Mouse (Mus musculus): Measurements from ENCODE around the gene Kdelr2. TPM values are rescaled to one million over a fixed set of nuclear protein-coding genes. Genes with fewer than 3 reads are reported as not detected.
"Not testable (repeated sequence)": the region's sequence is repeated elsewhere in the genome, so short reads cannot be mapped to it uniquely, and the experiment has no call there.

The Kdelr2 gene
- polyA plus RNA-seq, 1 experiment from 2014 or later = 291 TPM

DNA sequence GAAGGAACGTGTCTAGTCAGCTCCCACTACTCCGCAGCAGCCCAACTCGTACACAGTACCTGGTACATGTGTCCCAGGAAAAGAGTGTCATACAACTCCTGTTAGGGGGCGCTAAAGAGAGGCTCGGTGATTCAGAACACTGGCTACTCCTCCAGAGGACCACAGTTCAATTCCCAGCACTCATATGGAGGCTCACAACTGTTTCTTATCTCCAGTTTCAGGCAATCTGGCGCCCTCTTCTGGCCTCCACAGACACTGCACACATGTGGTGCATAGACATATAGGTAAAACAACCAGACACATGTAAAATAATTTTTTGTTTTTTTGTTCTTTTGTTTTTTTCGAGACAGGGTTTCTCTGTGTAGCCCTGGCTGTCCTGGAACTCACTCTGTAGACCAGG lies 9.5 kb upstream of the Kdelr2 start:
- no peak for ATAC-seq (replicated peaks; ENCODE audit: insufficient number of reproducible peaks, low FRiP score, low TSS enrichment)
- Histone ChIP-seq H3K36me3 (ENCODE audit: control insufficient read depth, insufficient read depth, low read length) (no peaks in the 10 kb centered on the region), H3K4me3 (ENCODE audit: low read depth, low read length) (no peak overlapping the region), H3K4me1 (ENCODE audit: control insufficient read depth, insufficient read depth, low read length) (no peaks in the 10 kb centered on the region), H3K9me3 (replicated peaks; ENCODE audit: control insufficient read depth, low read length) (no peaks in the 10 kb centered on the region), H3K27ac (ENCODE audit: low read depth, low read length) (no peak overlapping the region), H3K9ac (ENCODE audit: low read depth, low read length) (no peak overlapping the region), H3K4me2 (no peak overlapping the region), H3K27me3 (ENCODE audit: control insufficient read depth, insufficient read depth, low read length) (no peaks in the 10 kb centered on the region; the same call in 1 of the 2 replicates)
- 79% methylated on average over 7 of the region's 7 CpGs for WGBS (ENCODE audit: insufficient replicate concordance)

DNA sequence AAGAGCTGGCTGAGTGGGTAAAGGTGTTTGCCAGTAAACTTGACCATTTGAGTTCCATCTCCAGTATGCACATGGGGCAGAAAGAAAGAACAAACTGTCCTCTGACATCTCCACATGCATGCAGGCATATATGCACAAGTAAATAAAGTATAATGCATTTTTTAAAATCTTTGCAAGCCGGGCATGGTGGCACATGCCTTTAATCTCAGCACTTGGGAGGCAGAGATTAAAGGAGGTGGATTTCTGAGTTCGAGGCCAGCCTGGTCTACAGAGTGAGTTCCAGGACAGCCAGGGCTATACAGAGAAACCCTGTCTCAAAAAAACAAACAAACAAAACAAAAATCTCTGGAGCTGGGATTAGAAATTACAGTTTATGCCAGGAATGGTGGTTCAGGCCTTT lies 8.7 kb upstream of the Kdelr2 start:
- not testable (repeated sequence) for H3K4me3 ChIP-seq (ENCODE audit: low read depth, low read length); H3K9me3 ChIP-seq (replicated peaks; ENCODE audit: control insufficient read depth, low read length); H3K4me1 ChIP-seq (ENCODE audit: control insufficient read depth, insufficient read depth, low read length); H3K4me2 ChIP-seq; H3K27ac ChIP-seq (ENCODE audit: low read depth, low read length); H3K36me3 ChIP-seq (ENCODE audit: control insufficient read depth, insufficient read depth, low read length); H3K9ac ChIP-seq (ENCODE audit: low read depth, low read length); ATAC-seq (replicated peaks; ENCODE audit: insufficient number of reproducible peaks, low FRiP score, low TSS enrichment); H3K27me3 ChIP-seq (ENCODE audit: control insufficient read depth, insufficient read depth, low read length)
- WGBS (ENCODE audit: insufficient replicate concordance) = 75% methylated on average over 2 of the region's 2 CpGs

DNA sequence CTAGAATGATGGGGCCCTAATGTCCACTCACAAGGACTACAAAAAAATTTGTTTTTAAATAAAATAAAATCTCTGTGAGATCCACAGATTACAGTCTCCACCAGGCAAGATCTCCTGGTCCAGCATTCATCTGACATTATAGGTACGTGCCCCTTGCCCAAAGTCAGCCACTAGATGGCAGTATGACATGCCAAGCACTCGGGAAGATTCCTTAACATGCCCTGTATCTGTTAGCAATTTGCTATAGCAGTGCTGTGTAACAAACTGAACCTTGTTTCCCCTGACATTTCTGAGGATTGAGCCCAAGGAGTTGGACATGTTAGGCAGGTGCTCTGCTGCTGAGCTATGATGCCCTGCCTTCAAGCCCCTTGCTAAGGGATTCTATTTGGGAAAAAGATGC lies 8.0 kb upstream of the Kdelr2 start:
- Histone ChIP-seq H3K9ac (ENCODE audit: low read depth, low read length) (no peak overlapping the region), H3K36me3 (ENCODE audit: control insufficient read depth, insufficient read depth, low read length) (no peaks in the 10 kb centered on the region), H3K4me1 (ENCODE audit: control insufficient read depth, insufficient read depth, low read length) (no peaks in the 10 kb centered on the region), H3K27ac (ENCODE audit: low read depth, low read length) (no peak overlapping the region), H3K9me3 (replicated peaks; ENCODE audit: control insufficient read depth, low read length) (no peaks in the 10 kb centered on the region), H3K4me3 (ENCODE audit: low read depth, low read length) (no peak overlapping the region), H3K27me3 (ENCODE audit: control insufficient read depth, insufficient read depth, low read length) (no peaks in the 10 kb centered on the region), H3K4me2 (no peak overlapping the region)
- 32% methylated on average over 2 of the region's 2 CpGs for WGBS (ENCODE audit: insufficient replicate concordance)
- no peak for ATAC-seq (replicated peaks; ENCODE audit: insufficient number of reproducible peaks, low FRiP score, low TSS enrichment)

DNA sequence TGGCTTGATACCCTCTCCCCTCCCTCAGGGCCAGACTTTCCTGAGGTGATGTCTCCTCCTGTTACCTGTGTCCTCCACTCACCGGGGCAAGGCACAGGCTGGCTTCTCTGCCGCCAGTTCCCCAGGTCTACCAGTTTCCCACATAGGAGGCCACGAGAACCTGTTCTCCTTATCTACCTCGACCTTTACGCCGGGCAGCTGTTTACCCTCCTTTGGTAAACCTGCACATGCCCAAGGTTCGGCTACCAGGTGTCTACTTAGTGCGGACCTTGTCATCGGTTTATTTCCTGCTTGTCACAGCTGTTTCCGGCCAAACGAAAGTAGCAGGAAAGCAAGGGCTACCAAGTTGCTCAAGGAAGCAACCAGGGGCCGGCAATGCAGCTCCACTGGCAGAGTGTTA lies 3.1 kb upstream of the Kdelr2 start:
- H3K9ac ChIP-seq (ENCODE audit: low read depth, low read length) = no peak overlapping the region
- ATAC-seq (replicated peaks; ENCODE audit: insufficient number of reproducible peaks, low FRiP score, low TSS enrichment) = no peak
- H3K9me3 ChIP-seq (replicated peaks; ENCODE audit: control insufficient read depth, low read length) = no peaks in the 10 kb centered on the region
- WGBS (ENCODE audit: insufficient replicate concordance) = 81% methylated on average over 12 of the region's 12 CpGs
- no peak overlapping the region for H3K4me2 ChIP-seq
- H3K36me3 ChIP-seq (ENCODE audit: control insufficient read depth, insufficient read depth, low read length) = no peaks in the 10 kb centered on the region
- no peaks in the 10 kb centered on the region for H3K27me3 ChIP-seq (ENCODE audit: control insufficient read depth, insufficient read depth, low read length)
- peaks cover 15% of the 10 kb centered on the region for H3K4me1 ChIP-seq (ENCODE audit: control insufficient read depth, insufficient read depth, low read length)
- H3K4me3 ChIP-seq (ENCODE audit: low read depth, low read length) = no peak overlapping the region
- no peak overlapping the region for H3K27ac ChIP-seq (ENCODE audit: low read depth, low read length)

DNA sequence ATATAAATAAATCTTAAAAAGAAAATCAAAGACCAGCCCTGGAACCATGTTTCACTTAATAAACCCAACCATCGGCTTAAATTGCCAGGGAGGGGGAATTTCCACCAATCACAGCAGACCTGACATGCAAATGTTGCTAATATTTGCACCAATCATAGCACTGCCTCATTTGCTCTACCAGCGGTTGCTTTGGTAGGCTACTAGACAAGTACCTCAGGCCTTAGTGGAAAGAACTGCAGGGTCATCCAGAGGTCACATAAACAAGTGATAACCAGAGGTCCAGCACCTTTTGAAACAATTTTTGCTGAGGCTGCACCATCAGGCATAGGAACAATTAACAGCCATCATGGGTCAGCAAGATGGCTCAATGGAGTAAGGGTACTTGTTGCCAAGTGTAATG lies 2.1 kb upstream of the Kdelr2 start:
- Histone ChIP-seq H3K4me1 (ENCODE audit: control insufficient read depth, insufficient read depth, low read length) (peaks cover 16% of the 10 kb centered on the region), H3K4me2 (no peak overlapping the region), H3K27ac (ENCODE audit: low read depth, low read length) (no peak overlapping the region), H3K9me3 (replicated peaks; ENCODE audit: control insufficient read depth, low read length) (no peaks in the 10 kb centered on the region), H3K27me3 (ENCODE audit: control insufficient read depth, insufficient read depth, low read length) (no peaks in the 10 kb centered on the region), H3K36me3 (ENCODE audit: control insufficient read depth, insufficient read depth, low read length) (no peaks in the 10 kb centered on the region), H3K4me3 (ENCODE audit: low read depth, low read length) (no peak overlapping the region), H3K9ac (ENCODE audit: low read depth, low read length) (no peak overlapping the region)
- no peak for ATAC-seq (replicated peaks; ENCODE audit: insufficient number of reproducible peaks, low FRiP score, low TSS enrichment)
- 53% methylated on average over 2 of the region's 2 CpGs for WGBS (ENCODE audit: insufficient replicate concordance)

DNA sequence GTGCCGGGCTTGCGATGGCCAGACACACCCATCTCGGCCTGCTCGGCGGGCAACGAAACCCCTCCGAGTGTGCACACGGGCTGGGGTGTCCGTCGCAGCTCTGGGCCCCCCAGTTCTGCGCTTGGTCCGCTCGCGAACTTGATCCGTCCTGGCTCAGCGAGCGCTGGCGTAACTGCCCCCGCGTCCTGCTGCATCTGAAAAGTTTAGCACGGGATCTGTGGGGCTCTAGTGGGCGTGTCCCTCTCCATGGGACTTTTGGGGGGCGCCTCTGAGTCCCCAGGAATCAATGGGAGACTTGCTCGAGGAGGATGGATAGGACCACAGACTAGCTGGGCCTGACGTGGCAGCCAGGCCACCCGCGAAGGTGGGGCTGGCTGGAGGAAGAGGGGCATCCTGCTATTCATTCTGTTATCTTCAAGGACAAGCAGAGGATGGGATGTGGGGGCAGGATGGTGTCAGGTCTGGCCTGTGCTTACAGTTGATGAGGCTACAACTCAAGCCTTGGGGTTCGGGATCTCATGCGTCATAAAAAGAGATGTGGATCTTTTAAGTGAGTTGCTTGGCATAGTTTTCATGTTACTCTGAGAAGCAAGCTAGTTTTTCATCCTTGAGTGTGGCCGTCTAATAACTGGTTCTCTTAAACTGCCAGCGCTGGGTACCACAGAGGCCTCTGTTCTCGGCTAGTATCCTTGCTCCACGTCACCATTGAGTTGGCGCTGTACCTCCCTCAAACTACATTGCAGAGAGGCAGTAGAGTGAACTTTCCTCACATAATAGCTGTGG lies 701 bp downstream of the Kdelr2 start:
- 4% methylated on average over 34 of the region's 34 CpGs for WGBS (ENCODE audit: insufficient replicate concordance)
- H3K9ac ChIP-seq (ENCODE audit: low read depth, low read length) = peak overlapping the region; percentile 96
- peak; percentile 32 for ATAC-seq (replicated peaks; ENCODE audit: insufficient number of reproducible peaks, low FRiP score, low TSS enrichment)
- peaks cover 25% of the 10 kb centered on the region for H3K4me1 ChIP-seq (ENCODE audit: control insufficient read depth, insufficient read depth, low read length)
- H3K27me3 ChIP-seq (ENCODE audit: control insufficient read depth, insufficient read depth, low read length) = no peaks in the 10 kb centered on the region
- no peaks in the 10 kb centered on the region for H3K9me3 ChIP-seq (replicated peaks; ENCODE audit: control insufficient read depth, low read length)
- H3K36me3 ChIP-seq (ENCODE audit: control insufficient read depth, insufficient read depth, low read length) = no peaks in the 10 kb centered on the region
- H3K27ac ChIP-seq (ENCODE audit: low read depth, low read length) = peak overlapping the region; percentile 76
- H3K4me3 ChIP-seq (ENCODE audit: low read depth, low read length) = peak overlapping the region; percentile 91
- H3K4me2 ChIP-seq = peak overlapping the region; percentile 73

DNA sequence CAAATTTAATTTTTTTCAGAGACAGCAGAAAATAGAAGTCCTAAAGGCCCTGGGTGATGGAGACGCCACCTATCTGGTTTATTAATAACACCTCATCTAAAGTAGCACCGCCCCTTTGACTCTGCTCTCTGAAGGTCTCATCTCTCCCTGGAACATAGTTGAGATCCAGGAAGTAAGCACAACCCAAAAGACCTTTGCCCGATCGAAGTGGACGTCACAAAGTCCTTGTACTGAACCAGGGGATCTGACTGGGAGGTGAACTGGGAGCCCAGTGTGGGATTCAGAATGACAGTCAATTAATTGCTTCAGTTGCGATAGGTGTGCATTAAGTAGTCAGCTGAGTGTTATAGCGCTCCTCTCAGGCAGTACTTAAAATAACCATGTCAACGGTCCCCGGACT lies 1.6 kb downstream of the Kdelr2 start:
- 0 out of 2 replicates have a peak overlapping the region, but pooled peaks have one; percentile 16 for H3K9ac ChIP-seq (ENCODE audit: low read depth, low read length)

DNA sequence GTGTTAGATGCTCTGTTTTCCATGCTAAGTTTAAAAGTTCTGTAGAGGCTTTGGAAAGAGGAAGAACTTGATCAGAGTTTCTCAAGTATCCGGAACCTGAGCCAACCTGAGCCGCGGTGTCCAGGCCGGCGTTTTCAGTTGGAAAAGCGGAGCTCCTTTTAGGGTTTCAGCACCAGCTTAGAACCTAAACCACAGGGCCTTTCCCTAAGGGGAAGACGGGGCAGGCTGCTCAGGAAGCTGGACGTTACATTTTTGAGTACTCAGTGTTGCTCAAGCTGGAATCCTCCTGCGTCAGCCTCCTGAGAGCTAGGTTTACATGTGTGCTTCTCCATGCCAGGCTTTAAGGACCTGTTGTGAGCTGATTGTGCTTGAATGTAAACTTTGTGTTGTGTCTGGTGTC lies 2.9 kb downstream of the Kdelr2 start:
- Histone ChIP-seq H3K9me3 (replicated peaks; ENCODE audit: control insufficient read depth, low read length) (no peaks in the 10 kb centered on the region), H3K9ac (ENCODE audit: low read depth, low read length) (no peak overlapping the region), H3K36me3 (ENCODE audit: control insufficient read depth, insufficient read depth, low read length) (no peaks in the 10 kb centered on the region), H3K27ac (ENCODE audit: low read depth, low read length) (no peak overlapping the region), H3K4me1 (ENCODE audit: control insufficient read depth, insufficient read depth, low read length) (peaks cover 28% of the 10 kb centered on the region), H3K27me3 (ENCODE audit: control insufficient read depth, insufficient read depth, low read length) (no peaks in the 10 kb centered on the region), H3K4me3 (ENCODE audit: low read depth, low read length) (no peak overlapping the region), H3K4me2 (no peak overlapping the region)
- no peak for ATAC-seq (replicated peaks; ENCODE audit: insufficient number of reproducible peaks, low FRiP score, low TSS enrichment)
- WGBS (ENCODE audit: insufficient replicate concordance) = 93% methylated on average over 9 of the region's 9 CpGs

More for the DNA sequence above, 1.6 kb downstream of the Kdelr2 start:
- Histone ChIP-seq H3K27me3 (ENCODE audit: control insufficient read depth, insufficient read depth, low read length) (no peaks in the 10 kb centered on the region), H3K4me3 (ENCODE audit: low read depth, low read length) (peak overlapping the region; percentile 91; the same call in 1 of the 2 replicates), H3K4me1 (ENCODE audit: control insufficient read depth, insufficient read depth, low read length) (peaks cover 28% of the 10 kb centered on the region), H3K9me3 (replicated peaks; ENCODE audit: control insufficient read depth, low read length) (no peaks in the 10 kb centered on the region), H3K27ac (ENCODE audit: low read depth, low read length) (no peak overlapping the region), H3K36me3 (ENCODE audit: control insufficient read depth, insufficient read depth, low read length) (no peaks in the 10 kb centered on the region), H3K4me2 (peak overlapping the region; percentile 73)
- WGBS (ENCODE audit: insufficient replicate concordance) = 83% methylated on average over 9 of the region's 9 CpGs
- ATAC-seq (replicated peaks; ENCODE audit: insufficient number of reproducible peaks, low FRiP score, low TSS enrichment) = no peak

DNA sequence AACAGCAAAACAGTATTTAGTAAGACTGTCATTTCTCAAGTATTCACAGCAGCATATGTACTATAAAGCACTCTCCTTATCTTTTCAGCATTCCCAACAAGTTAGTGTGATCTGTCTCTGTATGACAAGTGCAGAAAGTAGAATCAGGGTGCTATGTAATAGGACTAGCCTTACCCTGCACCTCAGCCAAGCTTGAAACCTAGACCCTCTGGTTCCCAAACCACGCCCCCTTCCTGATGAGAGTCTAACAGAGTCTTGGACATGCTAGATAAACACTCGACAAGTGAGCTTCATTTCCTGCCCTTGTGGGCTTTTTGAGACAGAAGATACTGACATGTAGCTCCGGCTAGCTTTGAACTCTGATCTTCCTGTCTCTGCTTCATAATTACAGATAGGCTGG lies 5.6 kb downstream of the Kdelr2 start:
- 53% methylated on average over 3 of the region's 3 CpGs for WGBS (ENCODE audit: insufficient replicate concordance)
- ATAC-seq (replicated peaks; ENCODE audit: insufficient number of reproducible peaks, low FRiP score, low TSS enrichment) = no peak
- peaks cover 7% of the 10 kb centered on the region for H3K36me3 ChIP-seq (ENCODE audit: control insufficient read depth, insufficient read depth, low read length)

More for the DNA sequence above, 5.6 kb downstream of the Kdelr2 start:
- Histone ChIP-seq H3K4me2 (no peak overlapping the region), H3K9ac (ENCODE audit: low read depth, low read length) (no peak overlapping the region), H3K4me3 (ENCODE audit: low read depth, low read length) (no peak overlapping the region), H3K4me1 (ENCODE audit: control insufficient read depth, insufficient read depth, low read length) (peaks cover 22% of the 10 kb centered on the region), H3K27me3 (ENCODE audit: control insufficient read depth, insufficient read depth, low read length) (no peaks in the 10 kb centered on the region), H3K27ac (ENCODE audit: low read depth, low read length) (no peak overlapping the region), H3K9me3 (replicated peaks; ENCODE audit: control insufficient read depth, low read length) (no peaks in the 10 kb centered on the region)

Data from heart, embryonic 11.5 days (tissue).